Mouse (Mus musculus): Measurements from ENCODE around the gene Gm45713. TPM values are rescaled to one million over a fixed set of nuclear protein-coding genes. Genes with fewer than 3 reads are reported as not detected.

The Gm45713 gene
- total and polyA plus RNA-seq, 3 experiments, result 3.9 TPM; not detected in 2

DNA sequence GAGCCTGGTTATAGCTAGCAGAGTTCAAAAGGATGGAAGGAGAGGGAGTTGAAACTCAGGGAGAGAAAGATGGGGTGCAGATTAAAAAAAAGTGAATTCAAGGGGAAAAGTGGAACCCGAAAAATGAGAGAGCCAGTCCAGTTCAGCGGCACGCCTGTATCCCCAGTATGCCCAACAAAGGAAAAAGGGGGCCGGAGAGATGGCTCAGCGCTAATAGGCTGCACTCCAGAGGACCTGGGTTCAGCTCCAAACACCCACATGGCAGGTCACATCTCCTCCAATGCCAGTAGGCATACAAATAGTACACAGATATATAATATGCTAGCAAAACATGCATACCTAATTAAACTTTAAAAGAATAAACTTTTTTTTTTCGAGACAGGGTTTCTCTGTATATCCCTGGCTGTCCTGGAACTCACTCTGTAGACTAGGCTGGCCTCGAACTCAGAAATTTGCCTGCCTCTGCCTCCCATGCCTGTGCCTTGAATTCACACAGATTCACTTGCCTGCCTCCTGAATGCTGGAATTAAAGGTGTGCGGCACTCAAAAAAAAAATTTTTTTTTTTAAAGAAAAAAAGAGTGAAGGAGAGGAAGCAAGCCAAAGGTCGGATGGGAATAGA, 27.1 kb upstream of the Gm45713 start:
- Histone ChIP-seq H3K4me1 (ENCODE audit: control insufficient read depth in 1 of 2, insufficient read depth in 2 of 2, low read length in 2 of 2) (no peaks in the 10 kb centered on the region; a peak in 2 of 4 replicates), H3K27ac (ENCODE audit: control insufficient read depth, low read depth, low read length) (no peak overlapping the region), H3K36me3 (ENCODE audit: control insufficient read depth in 1 of 2, insufficient read depth in 2 of 2, low read length in 2 of 2) (peaks cover 0 to 4% of the 10 kb centered on the region in 2 experiments; a peak in 1 of 4 replicates), H3K9me3 (replicated peaks; ENCODE audit: insufficient read depth, low read length) (no peaks in the 10 kb centered on the region), H3K9ac (ENCODE audit: control insufficient read depth, low read depth, low read length, poor library complexity, severe bottlenecking) (no peak overlapping the region), H3K4me3 (ENCODE audit: control insufficient read depth in 1 of 2, insufficient read depth in 1 of 2, low read depth in 2 of 2, low read length in 2 of 2) (no peak overlapping the region), H3K79me2 (ENCODE audit: control insufficient read depth, insufficient read depth, low read length, poor library complexity) (no peaks in the 10 kb centered on the region), H3K27me3 (ENCODE audit: control insufficient read depth in 1 of 2, insufficient read depth in 2 of 2, low read length in 2 of 2) (peaks cover 4 to 9% of the 10 kb centered on the region in 2 experiments)
- TF ChIP-seq GABPA (IDR thresholded peaks at IDR 0.05; ENCODE audit: low read depth, low read length) (no peak), UBTF (IDR thresholded peaks at IDR 0.05; ENCODE audit: borderline replicate concordance, insufficient read depth, low read depth, low read length) (no peak), SMC3 (IDR thresholded peaks at IDR 0.05; ENCODE audit: low read depth, low read length) (no peak), CHD2 (IDR thresholded peaks at IDR 0.05; ENCODE audit: low read length) (no peak), TBP (IDR thresholded peaks at IDR 0.05; ENCODE audit: low read depth, low read length) (no peak), MYC (IDR thresholded peaks at IDR 0.05; ENCODE audit: low read depth, low read length) (no peak), NELFE (IDR thresholded peaks at IDR 0.05; ENCODE audit: low read depth, low read length) (no peak), MYB (IDR thresholded peaks at IDR 0.05; ENCODE audit: low read depth, low read length) (no peak), ZKSCAN1 (IDR thresholded peaks at IDR 0.05; ENCODE audit: low read depth, low read length) (no peak), HCFC1 (IDR thresholded peaks at IDR 0.05; ENCODE audit: low read depth, low read length) (no peak), USF1 (IDR thresholded peaks at IDR 0.05; ENCODE audit: low read depth, low read length) (no peak), MAZ (IDR thresholded peaks at IDR 0.05; ENCODE audit: low read depth, low read length) (no peak)
- no peak for DNase-seq (ENCODE audit: low read depth, low spot score)

DNA sequence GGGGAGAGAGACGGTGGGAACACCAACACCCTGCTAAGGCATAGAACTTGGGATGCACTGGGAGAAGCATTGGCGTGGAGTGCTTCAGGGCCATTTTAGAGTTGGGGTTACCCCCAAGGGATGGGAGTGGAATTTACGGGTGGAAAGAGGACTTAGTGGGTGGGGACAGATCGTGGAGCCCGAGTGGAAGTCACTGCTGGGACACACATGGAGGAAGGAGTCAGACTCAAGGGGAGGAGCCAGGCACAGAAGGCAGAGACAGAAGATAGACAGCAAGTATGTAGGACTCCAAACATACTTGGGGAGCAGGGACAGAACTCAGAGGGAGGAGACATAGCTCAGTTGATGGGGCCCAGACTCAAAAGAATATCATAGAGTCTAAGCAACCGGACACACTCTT, 26.5 kb upstream of the Gm45713 start:
- DNase-seq (ENCODE audit: low read depth, low spot score), result no peak
- Histone ChIP-seq H3K27me3 (ENCODE audit: control insufficient read depth in 1 of 2, insufficient read depth in 2 of 2, low read length in 2 of 2) (peaks cover 4 to 9% of the 10 kb centered on the region in 2 experiments), H3K9ac (ENCODE audit: control insufficient read depth, low read depth, low read length, poor library complexity, severe bottlenecking) (no peak overlapping the region)

More for the DNA sequence above, 26.5 kb upstream of the Gm45713 start:
- Histone ChIP-seq H3K27ac (ENCODE audit: control insufficient read depth, low read depth, low read length) (no peak overlapping the region), H3K79me2 (ENCODE audit: control insufficient read depth, insufficient read depth, low read length, poor library complexity) (no peaks in the 10 kb centered on the region), H3K9me3 (replicated peaks; ENCODE audit: insufficient read depth, low read length) (no peaks in the 10 kb centered on the region), H3K36me3 (ENCODE audit: control insufficient read depth in 1 of 2, insufficient read depth in 2 of 2, low read length in 2 of 2) (peaks cover 0 to 4% of the 10 kb centered on the region in 2 experiments; a peak in 1 of 4 replicates), H3K4me3 (ENCODE audit: control insufficient read depth in 1 of 2, insufficient read depth in 1 of 2, low read depth in 2 of 2, low read length in 2 of 2) (peak overlapping the region in 1 of 2 experiments; percentile 5; a peak in 1 of 4 replicates), H3K4me1 (ENCODE audit: control insufficient read depth in 1 of 2, insufficient read depth in 2 of 2, low read length in 2 of 2) (no peaks in the 10 kb centered on the region; a peak in 2 of 4 replicates)
- TF ChIP-seq GABPA (IDR thresholded peaks at IDR 0.05; ENCODE audit: low read depth, low read length) (no peak), CTCF (IDR thresholded peaks at IDR 0.05 in 2 of 3, conservative IDR thresholded peaks at IDR 0.05 in 1 of 3; ENCODE audit: control insufficient read depth in 1 of 3, insufficient read depth in 1 of 3, low read depth in 2 of 3, low read length in 3 of 3, poor library complexity in 1 of 3, severe bottlenecking in 1 of 3) (no peak), JUND (IDR thresholded peaks at IDR 0.05; ENCODE audit: low read depth, low read length) (no peak), SMC3 (IDR thresholded peaks at IDR 0.05; ENCODE audit: low read depth, low read length) (no peak), KAT2A (conservative IDR thresholded peaks at IDR 0.05; ENCODE audit: low read depth, low read length) (no peak), MAZ (IDR thresholded peaks at IDR 0.05; ENCODE audit: low read depth, low read length) (no peak), ZC3H11A (IDR thresholded peaks at IDR 0.05; ENCODE audit: low read depth, low read length) (no peak), NRF1 (IDR thresholded peaks at IDR 0.05; ENCODE audit: insufficient read depth, low read depth, low read length, poor library complexity, severe bottlenecking) (no peak)

Data from MEL (cell line).